Mouse (Mus musculus): ENCODE data around the gene Fsip1.

GRCm38 (mm10) chr2:118160547-118160946, 96.2 kb downstream of the Fsip1 start:
- TF ChIP-seq CTCF (IDR thresholded peaks at IDR 0.05; ENCODE audit: low read depth) (no peak), EP300 (IDR thresholded peaks at IDR 0.05; ENCODE audit: low read depth) (no peak)

All from liver, embryonic 14.5 days (tissue).